Comparison of ENCODE assay signal across 22 mouse cellular contexts in the genomic region with DNA sequence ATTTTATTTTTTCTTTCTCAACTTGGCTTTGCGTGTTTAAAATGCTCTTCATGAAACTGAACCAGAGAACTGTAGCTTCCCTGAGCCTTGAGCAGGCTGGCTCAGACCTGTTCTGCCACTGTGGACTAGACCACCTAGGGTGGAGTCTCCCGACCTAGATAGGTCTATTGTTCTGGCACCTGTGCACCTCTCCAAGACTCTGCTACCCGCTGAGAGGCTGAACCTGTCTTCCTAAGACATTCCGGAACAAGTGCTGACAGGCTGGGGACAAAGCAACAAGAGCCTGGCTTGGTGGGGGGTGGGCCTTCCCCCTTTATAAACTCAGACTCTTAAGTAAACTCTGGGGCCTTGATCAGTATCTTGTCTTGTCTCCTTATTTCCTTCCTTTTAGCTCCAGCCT. TPM values are rescaled to one million over a fixed set of nuclear protein-coding genes. Genes with fewer than 3 reads are reported as not detected.
DNase-seq lines count a peak whose midpoint lies in the region; ATAC-seq and TF ChIP-seq lines count a peak whose summit lies in the region.
"Had no signal": no experiment of that assay in that cellular context is flagged by ENCODE, and none has a peak within 500 bp of the region (broad histone marks: within the 10 kb centered on the region; RNA-seq: fewer than 3 reads in every experiment).

No protein-coding gene starts in this region.

- no peak for TF ChIP-seq CTCF in lung, embryonic 14.5 days (IDR thresholded peaks at IDR 0.05; ENCODE audit: low read depth)

- no peak overlapping the region for H3K4me3 ChIP-seq in lung, embryonic 14.5 days (ENCODE audit: low read depth, low read length)
- no peak overlapping the region for H3K4me3 ChIP-seq in limb, embryonic 14.5 days (replicated peaks; ENCODE audit: low read length)
- H3K4me3 ChIP-seq: heart, embryonic 13.5 days; intestine, embryonic 15.5 days; left cerebral cortex, adult 2 months had no signal

- DNase-seq in lung, embryonic 14.5 days, result no peak
- no peak for DNase-seq in lung, postnatal 14 days
- DNase-seq in ES-CJ7 (ENCODE audit: low read depth, low spot score) (peak; percentile 67), ZHBTc4 (ENCODE audit: low read depth, low spot score) (peak; percentile 87)
- DNase-seq in limb, embryonic 14.5 days (ENCODE audit: low spot score), result peak; percentile 37
- DNase-seq in gastrocnemius, postnatal 4 days (ENCODE audit: low spot score in 2 of 2), result no peak
- no peak for DNase-seq in frontal cortex, adult 2 months (ENCODE audit: extremely low spot score in 1 of 2, low spot score in 1 of 2)
- DNase-seq in Muller cell, postnatal 12 days (ENCODE audit: inconsistent ontology term), result no peak
- DNase-seq: adrenal gland, postnatal 36 days; B cell, adult 2 months; cerebellum, adult 11-12 months; cerebellum, postnatal 25 days; heart, adult 11 months; kidney, postnatal 36 days had no signal

- ATAC-seq in lung, embryonic 14.5 days (ENCODE audit: insufficient read depth), result peak; percentile 63; the same call in 1 of the 2 replicates
- no peak for ATAC-seq in limb, embryonic 14.5 days (ENCODE audit: low FRiP score, low read depth)
- ATAC-seq: intestine, embryonic 15.5 days; Patski had no signal

- H3K27me3 ChIP-seq in lung, embryonic 14.5 days (ENCODE audit: insufficient read depth, low read length), result no peaks in the 10 kb centered on the region
- H3K27me3 ChIP-seq in limb, embryonic 14.5 days (ENCODE audit: control insufficient read depth, insufficient read depth, low read length), result no peaks in the 10 kb centered on the region
- H3K27me3 ChIP-seq: heart, embryonic 13.5 days; intestine, embryonic 15.5 days had no signal

- no peaks in the 10 kb centered on the region for H3K36me3 ChIP-seq in lung, embryonic 14.5 days (ENCODE audit: insufficient read depth)
- H3K36me3 ChIP-seq in limb, embryonic 14.5 days (ENCODE audit: control insufficient read depth, insufficient read depth, low read length), result no peaks in the 10 kb centered on the region
- H3K36me3 ChIP-seq: heart, embryonic 13.5 days; intestine, embryonic 15.5 days had no signal

- WGBS in lung, embryonic 14.5 days, result 34% methylated on average over 4 of the region's 4 CpGs
- 33% methylated on average over 4 of the region's 4 CpGs for WGBS in limb, embryonic 14.5 days

- H3K4me1 ChIP-seq in lung, embryonic 14.5 days (ENCODE audit: insufficient read depth), result no peaks in the 10 kb centered on the region
- no peaks in the 10 kb centered on the region for H3K4me1 ChIP-seq in limb, embryonic 14.5 days (ENCODE audit: control insufficient read depth, insufficient read depth, low read length)
- H3K4me1 ChIP-seq: intestine, embryonic 15.5 days had no signal

- H3K9ac ChIP-seq in lung, embryonic 14.5 days, result no peak overlapping the region
- no peak overlapping the region for H3K9ac ChIP-seq in limb, embryonic 14.5 days (ENCODE audit: low read depth, low read length, severe bottlenecking)
- H3K9ac ChIP-seq: heart, embryonic 13.5 days; hindbrain, embryonic 14.5 days; intestine, embryonic 15.5 days; liver, embryonic 14.5 days had no signal

- TF ChIP-seq POLR2A in limb, embryonic 14.5 days (IDR thresholded peaks at IDR 0.05; ENCODE audit: borderline replicate concordance, extremely low read depth, insufficient read depth, insufficient read length), result no peak

- no peaks in the 10 kb centered on the region for H3K9me3 ChIP-seq in lung, embryonic 14.5 days (ENCODE audit: low read depth, low read length)
- no peaks in the 10 kb centered on the region for H3K9me3 ChIP-seq in limb, embryonic 14.5 days (ENCODE audit: control insufficient read depth, low read length)
- H3K9me3 ChIP-seq: heart, embryonic 13.5 days; intestine, embryonic 15.5 days had no signal

- H3K27ac ChIP-seq in lung, embryonic 14.5 days (ENCODE audit: low read depth), result no peak overlapping the region
- H3K27ac ChIP-seq in limb, embryonic 14.5 days (replicated peaks; ENCODE audit: low read depth, low read length), result no peak overlapping the region
- H3K27ac ChIP-seq: heart, embryonic 13.5 days; hindbrain, embryonic 14.5 days; intestine, embryonic 15.5 days; left cerebral cortex, adult 2 months; liver, embryonic 14.5 days; macrophage had no signal

- no peak overlapping the region for H3K4me2 ChIP-seq in lung, embryonic 14.5 days
- no peak overlapping the region for H3K4me2 ChIP-seq in limb, embryonic 14.5 days (replicated peaks; ENCODE audit: low read depth, low read length, severe bottlenecking)
- H3K4me2 ChIP-seq: heart, embryonic 13.5 days; hindbrain, embryonic 14.5 days; intestine, embryonic 15.5 days; midbrain, embryonic 11.5 days had no signal

RNA-seq across cellular contexts. Expression of gene Zfp958, which starts 26.6 kb away (rescaled TPM):
- polyA plus RNA-seq in lung, embryonic 14.5 days (2014; fragmentation: Nextera tagmentation; extraction: Ambion mirVana), result 14.2 and 15.0 TPM in 2 replicates
- 3.2 and 5.4 TPM in 2 replicates for polyA plus RNA-seq in limb, embryonic 14.5 days (2012; rRNA removed)
- 13.4 TPM in 2 replicates for polyA plus RNA-seq in limb, embryonic 14.5 days (2014; fragmentation: Nextera tagmentation; extraction: Ambion mirVana)
- total RNA-seq in gastrocnemius, postnatal 4 days (2021), result 1 to 10 TPM; 8.8 to 9.7 TPM
- polyA plus RNA-seq in frontal cortex, adult 2 months (2012; rRNA removed), result 5.6 and 7.6 TPM in 2 replicates

Comparison
In these comparisons a context has a peak if more than half of its experiments do, and no peak if none do; other contexts are left out.
1. DNase-seq: peak in ES-CJ7 (single experiment), ZHBTc4 (single experiment) and limb, embryonic 14.5 days (single experiment); none in lung, embryonic 14.5 days (single experiment), lung, postnatal 14 days (single experiment), gastrocnemius, postnatal 4 days (0 of 2), frontal cortex, adult 2 months (0 of 2) and Muller cell, postnatal 12 days (single experiment).